Mouse (Mus musculus) gastrocnemius, postnatal 25 days (tissue): ENCODE data around the gene Tgoln1. TPM values are rescaled to one million over a fixed set of nuclear protein-coding genes. Genes with fewer than 3 reads are reported as not detected.

ENCODE experiments used
- DNase-seq: peaks from one replicate; pipeline ENCODE4 v3.0.0; 2022
- long read RNA-seq, 2 experiments: library from polyadenylated mRNA; stranded (forward); transcript quantifications; one replicate each; pipeline ENCODE4 v2.0.0; 2021
- total RNA-seq, 2 experiments: library from RNA; stranded (reverse); gene quantifications; 1 replicate in 1 of 2; 2 replicates in 1 of 2; pipeline ENCODE4 v1.2.3; 2021

The Tgoln1 gene
- total RNA-seq: 10 to 100 TPM; 20.6 to 22.9 TPM
- long read RNA-seq, experiment 1, full-length matches to known transcripts: 7 of 8 reads
- long read RNA-seq, experiment 1, partial matches to known transcripts: 0 of 8 reads
- long read RNA-seq, experiment 1, other reads (novel, unspliced or antisense): 1 of 8 reads
- long read RNA-seq, experiment 2, full-length matches to known transcripts: 5 of 14 reads
- long read RNA-seq, experiment 2, partial matches to known transcripts: 2 of 14 reads
- long read RNA-seq, experiment 2, other reads (novel, unspliced or antisense): 7 of 14 reads

DNA sequence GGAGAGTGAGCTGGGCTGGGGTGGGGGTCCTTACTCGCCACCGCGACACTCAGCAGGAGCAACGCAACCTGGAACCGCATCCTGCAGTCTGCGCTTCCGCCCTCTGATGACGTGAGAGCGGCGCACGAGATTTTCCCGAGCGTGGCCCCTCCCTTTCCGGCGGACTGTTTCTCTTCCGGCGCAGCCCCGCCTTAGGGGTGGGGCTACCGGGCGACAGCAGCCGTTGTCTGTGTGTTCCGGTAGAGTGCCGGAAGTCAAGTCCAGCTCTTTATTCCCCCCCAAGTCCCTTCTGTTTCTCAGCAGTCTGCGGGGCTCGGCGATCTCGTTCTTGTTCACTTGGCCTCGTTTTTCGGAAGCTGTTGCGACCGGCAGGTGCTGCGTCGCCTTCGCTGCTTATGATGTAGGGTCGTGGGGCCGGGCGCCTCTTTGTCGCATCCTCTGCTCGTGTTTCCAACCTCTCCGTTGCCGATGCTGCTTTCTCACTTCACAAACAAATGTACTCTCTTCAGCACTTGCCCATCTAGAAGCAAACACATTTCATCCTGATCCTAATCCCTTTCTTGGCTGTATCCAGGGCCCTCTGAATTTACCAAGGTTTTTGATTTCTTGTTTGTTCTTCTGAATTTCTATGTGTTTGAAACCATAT is at the start of gene Tgoln1:
Gene Tgoln1 (minus strand): TSS at position 358 of the 646 bp plus-strand sequence.
- peak; percentile 93 for DNase-seq

DNA sequence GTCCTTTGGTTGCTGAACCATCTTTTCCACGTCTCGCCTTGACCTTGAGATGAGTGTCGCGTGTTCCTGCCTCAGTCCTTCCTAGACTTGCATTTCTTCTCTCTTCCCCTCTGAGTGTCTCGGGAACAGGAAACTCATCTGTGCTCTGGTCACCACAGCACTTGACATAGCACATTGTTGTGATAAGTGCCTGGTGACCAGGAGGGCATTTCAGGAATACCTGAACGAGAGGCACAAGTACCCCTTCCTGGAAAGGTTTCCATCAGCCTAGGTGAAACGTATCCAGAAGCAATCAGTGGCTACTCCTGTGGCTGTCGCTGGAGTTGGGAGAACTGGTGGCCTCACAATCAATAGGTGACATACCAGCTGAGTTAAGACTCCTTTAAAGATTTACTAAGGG is 47.5 kb upstream of the Tgoln1 start:
- DNase-seq: no peak

DNA sequence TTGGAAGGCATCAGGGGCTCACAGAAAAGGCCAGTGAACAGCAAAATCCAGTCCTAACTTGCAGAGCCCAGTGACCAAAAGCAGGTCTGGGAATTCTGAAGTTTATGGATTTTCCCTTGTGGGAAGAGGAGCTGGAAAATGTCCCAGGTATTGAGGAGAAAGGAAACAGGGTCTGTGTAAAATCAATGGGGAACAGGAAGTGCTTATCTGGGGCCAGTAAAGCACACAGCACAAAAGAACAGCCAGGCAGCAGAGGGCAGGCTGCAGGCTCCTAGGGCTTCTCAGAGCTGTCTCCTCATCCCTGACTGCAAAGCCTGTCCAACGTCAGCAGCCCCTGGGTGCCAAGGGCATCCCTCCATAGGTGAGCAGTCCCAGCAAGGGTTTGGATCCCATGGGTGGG is 46.2 kb upstream of the Tgoln1 start:
- DNase-seq: no peak

DNA sequence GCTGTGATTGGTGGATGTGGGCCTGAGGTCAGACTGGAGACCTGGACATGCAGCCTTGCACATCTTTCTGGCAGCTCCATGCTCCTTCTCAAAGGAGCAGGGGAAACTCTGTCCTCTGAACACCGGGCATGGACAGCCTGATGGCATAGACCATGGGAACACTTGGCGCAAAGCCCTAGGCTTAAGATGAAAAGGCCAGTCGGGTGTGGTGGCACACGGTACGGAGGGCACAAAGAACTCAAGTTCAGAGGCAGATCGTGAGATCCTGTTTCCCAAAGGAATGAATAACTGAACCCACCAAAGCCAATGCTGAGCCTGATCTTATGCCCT is 43.6 kb upstream of the Tgoln1 start:
- no peak for DNase-seq

DNA sequence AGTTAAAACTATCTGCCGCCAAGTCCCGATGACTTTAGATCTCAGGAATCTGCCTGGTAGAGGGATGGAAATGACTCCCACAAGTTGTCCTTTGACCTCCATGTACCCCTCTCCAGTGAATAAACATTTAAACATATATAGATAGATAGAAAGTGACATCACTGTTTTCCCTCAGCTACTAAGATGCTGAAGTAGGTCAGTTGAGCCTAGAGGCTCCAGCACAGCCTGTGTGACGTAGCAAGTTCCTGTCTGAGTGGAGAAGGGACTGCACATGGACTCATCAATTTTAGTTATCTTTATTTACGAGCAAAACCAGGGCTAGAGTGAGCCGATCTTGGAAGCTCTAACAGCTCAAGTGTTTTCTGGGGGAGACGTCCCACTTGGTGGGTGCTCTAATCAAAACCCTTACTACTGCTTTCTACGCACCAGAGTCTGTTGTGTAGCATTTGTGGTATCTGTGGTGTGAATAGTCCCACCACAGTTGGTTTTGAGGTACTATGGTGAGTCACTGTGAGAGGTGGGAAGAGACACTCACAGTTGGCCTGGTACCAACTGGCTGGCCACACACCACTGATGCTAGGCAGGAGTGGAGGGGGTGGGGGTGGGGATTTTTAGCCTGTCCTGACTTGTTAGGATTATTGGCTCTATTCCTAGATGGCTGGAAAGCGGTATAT is 43.1 kb upstream of the Tgoln1 start:
- no peak for DNase-seq

DNA sequence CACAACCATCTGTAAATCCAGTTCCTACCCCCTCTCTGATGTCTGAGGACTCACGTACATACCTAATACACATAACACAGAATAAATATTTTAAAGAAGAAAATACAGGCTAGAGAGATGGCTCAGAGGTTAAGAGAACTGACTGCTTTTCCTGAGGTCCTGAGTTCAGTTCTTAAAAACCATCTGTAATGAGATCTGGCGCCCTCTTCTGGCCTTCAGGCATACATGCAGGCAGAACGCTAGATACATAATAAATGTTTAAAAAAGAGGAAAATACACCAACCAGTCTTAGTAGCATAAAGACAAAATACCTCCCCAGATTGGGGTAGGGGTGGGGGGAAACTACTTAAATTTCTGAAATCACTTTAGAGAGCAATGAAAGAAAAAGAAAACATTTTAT is 41.2 kb upstream of the Tgoln1 start:
- no peak for DNase-seq

DNA sequence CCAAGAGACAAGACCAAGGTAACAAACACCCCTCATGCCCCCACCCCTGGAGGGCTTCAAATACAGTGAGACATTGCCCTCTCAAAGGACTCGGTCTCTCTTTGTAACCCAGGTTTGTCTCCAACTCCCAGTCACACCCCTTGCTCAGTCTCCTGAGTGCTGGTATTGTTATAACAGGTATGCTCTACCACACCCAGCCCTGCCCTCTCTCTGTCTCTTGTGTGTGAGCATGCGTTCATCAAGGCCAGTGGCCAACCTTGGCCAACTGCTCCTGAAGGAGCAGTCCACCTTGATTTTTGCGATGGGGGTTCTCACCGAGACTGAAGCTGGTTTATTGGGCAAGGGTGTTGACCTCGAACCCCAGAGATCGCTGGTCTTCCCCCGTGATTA is 39.2 kb upstream of the Tgoln1 start:
- DNase-seq: no peak

DNA sequence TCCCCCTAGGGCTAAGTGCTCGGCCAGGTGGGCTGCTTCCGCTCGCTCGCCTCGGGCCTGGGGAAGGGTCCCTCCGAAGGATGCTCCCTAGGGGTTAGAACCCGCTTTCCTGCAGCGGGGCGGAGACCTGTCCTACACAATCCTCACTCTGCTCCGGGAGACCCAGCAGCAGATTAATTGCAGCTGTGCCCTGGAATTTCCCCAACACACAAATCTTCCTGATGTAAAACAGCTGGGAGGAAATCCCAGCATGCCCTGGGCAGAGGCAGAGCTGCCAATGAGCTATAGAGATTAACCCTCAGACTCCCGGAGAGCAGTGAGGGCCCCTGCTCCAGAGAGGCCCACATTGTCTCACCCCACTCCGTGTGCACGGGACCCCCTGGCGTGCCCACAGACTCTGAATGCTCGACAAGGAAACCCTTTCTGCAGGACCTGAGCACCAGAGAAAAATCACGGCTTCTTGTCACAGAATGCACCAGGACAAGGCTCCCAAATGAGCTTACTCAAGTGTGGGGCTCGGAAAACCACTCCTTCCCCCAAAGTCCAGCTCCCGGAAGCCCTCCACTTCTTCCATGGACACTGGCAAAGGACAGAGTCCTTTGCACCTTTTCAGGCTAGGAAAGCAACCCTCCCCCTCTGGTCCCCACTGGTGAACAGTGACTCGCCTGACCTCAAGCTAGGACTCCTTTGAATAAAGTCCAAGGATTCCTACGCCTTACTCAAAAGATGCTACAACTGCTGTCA is 38.7 kb upstream of the Tgoln1 start:
- DNase-seq: peak; percentile 63

DNA sequence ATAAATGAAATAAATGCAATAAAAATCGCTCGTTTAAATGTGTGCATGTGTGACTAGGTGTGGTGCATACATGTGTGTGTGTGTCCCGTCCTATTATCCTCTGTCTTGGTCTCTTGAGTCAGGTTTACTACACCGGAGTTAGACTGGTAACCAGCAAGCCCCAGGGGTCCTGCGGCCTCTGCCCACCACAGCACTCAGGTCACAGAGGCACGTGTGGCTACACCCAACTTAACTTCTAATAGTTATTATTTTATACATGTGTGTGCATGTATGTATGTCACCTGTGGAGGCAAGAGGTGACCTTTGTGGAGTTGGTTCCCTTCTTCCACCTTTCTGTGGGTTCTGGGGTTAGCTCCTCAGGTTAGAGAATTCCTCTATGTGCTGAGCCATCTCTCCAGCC is 37.6 kb upstream of the Tgoln1 start:
- DNase-seq: no peak

DNA sequence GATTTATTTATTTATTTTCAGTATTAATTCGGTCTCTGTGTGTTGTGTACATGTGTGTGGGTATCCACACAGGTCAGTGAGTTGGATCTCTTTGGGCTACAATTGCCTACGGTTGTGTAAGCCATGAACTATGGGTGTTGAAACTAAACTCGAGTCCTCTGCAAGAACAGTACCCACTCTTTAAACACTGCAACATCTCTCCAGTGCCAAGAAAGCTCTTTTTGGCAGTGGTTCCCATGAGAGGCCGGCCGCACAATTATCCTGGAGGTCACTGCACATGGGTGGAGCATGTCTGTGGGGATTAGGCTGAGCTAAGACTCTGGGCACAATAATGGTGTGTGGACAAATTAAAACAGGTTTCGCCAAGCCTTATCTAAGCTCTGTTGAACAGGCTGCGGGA is 36.6 kb upstream of the Tgoln1 start:
- peak; percentile 67 for DNase-seq

DNA sequence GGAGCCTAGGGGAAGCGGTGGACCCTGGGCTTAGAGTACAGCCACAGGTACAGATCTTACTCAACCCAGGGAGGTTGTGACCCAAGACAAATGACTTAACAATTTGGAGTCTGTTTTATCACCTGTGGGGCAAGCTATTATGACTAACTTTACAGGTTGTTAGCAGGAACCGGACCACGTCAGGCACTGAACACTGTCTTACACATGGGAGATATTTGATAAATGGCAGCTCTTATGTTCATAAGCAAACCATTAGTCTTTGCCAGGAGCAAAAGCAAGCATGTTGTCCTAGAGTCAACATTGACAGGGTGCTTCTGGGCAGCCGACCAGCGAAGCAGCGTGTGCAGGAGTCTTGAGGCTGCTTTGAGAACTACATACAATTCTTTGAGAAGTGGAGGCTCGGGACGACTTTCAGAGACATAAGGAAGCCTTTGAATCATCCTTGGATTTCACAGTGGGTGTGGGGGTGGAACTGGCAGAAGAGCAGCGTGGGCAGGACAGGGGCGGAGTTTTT is 33.6 kb upstream of the Tgoln1 start:
- DNase-seq: no peak

DNA sequence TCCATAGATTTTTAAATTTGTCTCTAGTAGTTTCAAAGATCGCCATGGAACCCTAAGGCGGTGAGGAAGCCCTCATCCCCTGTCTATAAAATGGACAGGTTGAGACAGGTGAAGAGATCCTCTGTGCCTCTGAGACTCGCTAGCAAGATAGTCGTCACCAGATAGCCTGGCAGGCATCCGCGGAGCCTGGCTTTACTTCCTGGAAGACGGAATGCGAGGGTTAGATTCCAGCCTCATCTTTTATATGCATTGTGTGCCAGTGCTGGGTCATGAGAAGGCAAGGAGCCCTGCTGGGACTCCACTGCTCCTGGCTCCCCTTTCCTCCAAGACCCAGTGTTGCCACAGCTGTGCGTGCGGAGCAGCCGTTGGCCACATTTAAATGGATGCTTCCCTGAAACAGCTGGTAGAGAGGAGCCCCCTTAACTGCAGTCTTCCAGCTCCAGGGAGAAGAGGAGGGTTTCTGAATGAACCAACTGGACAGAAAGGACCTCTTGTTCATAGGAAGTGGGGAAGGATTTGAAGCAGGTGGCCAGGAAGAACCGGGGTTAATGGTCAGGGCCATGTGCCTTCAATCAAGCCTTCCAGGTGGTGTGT is 31.3 kb upstream of the Tgoln1 start:
- no peak for DNase-seq

DNA sequence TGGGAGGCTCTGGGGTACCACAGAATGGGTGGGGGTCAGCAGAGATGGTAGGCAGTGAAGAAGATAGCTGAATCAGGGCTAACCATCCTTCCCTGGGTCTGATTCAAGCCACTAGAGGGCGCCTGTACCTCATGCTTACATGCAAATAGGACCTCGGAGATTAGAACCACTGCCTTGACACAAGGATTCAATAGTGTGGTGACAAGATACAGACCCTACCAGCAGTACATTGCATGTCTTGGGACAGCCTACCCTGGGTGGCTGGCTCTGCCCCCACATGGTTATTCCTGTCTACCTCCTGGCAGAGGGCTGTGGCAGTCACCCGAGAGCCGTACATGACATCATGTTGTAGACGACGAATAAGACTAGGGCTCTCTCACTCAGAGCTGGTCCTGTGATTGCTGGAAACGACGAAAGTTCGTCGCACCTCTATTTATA is 30.6 kb upstream of the Tgoln1 start:
- peak; percentile 43 for DNase-seq

DNA sequence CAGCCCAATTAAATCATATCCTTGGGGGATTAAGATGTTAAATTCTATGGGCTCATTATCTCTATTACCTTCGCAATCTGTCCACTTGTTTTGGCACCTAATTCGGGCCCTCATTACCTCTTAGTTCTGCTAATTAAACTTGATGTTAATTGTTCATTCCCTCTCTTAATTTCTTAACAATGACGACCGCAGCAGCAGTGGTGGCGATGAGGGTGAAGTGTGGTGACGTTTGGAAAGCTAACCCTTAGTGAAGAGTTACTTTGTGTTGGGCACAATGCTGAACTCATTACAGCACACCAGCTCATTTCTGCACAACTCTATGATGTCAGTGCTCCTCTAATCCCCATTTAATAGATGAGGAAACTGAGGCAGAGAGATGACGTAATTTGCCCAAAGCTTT is 28.6 kb upstream of the Tgoln1 start:
- DNase-seq: no peak

DNA sequence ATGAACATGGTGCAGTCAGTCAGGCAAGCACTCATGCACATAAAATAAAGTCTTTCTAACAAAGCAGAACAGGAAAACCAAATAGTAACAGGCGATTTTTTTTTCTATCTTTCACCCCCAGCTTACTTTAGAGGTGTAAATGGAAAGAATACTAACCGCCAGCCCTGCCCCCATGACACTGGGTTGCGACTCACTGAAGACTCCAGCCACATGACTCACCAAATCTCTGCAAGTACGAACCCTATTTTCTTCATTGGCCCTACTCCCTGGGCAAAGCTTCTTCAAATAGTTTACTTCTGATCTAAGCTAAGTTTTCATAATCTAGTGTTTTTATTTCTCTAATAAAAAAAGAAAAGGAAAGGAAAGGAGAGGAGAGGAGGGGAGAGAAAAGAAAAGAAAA is 27.8 kb upstream of the Tgoln1 start:
- DNase-seq: no peak

DNA sequence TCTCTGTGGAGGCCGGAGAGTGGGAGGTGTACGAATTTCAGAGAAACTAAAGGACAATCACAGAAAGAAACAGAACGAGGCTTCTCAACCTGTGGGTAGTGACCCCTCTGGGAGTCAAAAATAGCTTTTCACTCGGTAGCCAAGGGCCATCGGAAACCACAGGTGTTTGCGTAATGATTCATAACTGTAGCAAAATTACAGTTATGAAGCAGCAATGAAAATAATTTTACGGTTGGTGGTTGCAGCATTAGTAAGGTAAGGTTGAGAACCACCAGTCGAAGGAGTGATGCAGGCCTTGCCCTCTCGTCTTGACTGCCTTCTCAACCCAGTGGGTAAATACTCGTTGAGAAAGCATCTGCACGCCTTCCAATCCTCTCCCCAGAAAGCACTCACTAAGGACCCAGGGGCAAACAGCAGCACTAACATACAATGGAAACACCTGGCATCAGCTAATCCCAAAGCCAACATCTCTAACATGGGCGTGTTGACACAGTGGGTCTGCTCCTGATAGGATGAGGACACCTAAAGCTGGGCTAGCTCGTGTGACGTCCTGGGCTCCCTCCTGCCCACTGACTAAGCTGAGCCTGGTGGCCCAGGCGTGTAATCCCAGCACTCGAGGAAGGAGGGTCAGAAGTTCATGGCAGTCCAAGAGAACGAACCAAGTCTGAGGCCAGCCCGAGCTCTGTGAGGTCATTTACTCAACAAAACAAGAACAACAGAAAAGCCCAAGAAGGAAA is 24.6 kb upstream of the Tgoln1 start:
- DNase-seq: no peak

DNA sequence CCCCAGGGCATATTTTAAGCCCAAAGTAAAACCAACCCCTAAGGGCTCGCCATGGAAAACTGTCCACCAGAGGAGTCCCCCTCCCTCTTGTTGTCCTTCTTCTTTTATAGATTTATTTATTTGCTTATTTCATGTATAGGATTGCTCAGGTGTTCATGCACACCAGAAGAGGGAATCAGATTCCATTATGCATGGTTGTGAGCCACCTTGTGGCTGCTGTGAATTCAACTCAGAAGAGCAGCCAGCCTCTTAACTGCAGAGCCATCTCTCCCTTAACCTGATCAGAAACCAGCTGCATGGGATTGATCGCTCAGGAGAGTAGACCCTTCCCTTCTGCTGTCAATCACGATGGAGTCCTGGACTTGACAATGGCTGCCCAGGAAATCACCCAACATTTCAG is 20.1 kb upstream of the Tgoln1 start:
- no peak for DNase-seq

DNA sequence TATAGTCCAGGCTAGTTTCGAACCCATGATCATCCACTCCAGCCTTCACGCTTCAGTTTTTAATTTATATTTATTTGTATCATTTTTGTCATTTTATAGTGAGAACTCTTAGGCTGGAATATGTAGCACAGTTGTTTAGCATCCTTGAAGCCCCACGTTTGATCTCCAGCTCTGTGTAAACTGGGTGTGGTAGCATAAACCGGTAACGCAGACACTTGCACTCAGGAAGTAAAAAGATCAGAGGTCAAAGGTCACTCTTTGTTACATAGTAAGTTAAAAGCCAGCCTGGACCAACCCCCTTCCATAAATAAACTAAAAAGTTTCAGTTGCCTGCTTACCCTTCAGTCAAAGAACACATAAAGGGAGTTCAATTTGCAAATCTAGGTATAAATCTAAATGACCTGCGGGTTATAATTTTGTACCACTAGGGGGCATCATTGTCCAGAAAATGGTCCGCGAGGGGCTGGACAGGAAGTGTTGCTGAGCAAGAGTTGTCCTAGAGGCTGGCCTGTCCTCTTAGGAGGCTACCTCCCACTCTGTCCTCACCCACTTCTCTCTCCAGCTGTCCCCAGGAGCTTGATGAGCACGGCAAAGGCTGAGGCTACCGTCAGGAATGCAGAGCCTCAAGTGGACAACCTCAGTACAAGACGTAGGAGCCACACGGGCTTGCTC is 19.1 kb upstream of the Tgoln1 start:
- peak; percentile 44 for DNase-seq

DNA sequence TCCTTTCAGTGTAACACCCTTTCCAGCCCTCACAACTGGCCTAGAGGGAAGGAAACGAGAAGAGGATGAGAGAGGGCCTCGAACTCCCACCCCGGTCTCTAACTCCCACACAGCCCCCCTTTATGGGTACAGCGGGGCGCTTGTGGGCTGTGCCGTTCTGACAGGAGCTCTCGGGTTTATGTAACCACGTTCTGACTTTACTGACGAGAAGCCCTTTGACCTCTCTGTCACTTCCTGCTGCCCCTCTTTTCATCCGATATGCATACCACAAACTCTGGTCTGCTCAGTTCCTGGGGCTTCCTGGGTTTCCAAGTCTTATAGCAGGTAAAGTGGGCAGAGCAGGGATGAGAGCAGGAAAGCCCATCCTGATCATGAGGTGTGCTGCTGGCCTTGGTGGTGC is 17.5 kb upstream of the Tgoln1 start:
- no peak for DNase-seq

DNA sequence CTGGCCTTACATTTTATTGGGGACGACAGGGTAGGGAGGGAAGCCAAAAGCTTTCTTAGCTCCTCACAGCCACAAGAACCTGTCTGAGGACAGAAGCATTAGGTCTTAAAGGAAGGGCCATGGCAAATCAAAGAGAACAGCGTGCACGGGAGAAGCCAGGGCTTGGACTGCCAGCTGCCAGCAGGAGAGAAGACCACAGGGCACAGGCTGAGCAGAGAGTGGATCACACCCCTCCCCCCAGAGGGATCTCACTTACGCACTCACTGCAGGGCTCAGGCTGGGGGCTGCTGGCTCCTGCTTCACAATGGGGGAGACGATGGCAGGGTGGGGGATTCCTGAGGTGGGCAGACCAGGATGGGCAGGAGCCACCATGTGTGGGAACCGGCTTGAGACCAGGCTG is 14.9 kb upstream of the Tgoln1 start:
- no peak for DNase-seq

DNA sequence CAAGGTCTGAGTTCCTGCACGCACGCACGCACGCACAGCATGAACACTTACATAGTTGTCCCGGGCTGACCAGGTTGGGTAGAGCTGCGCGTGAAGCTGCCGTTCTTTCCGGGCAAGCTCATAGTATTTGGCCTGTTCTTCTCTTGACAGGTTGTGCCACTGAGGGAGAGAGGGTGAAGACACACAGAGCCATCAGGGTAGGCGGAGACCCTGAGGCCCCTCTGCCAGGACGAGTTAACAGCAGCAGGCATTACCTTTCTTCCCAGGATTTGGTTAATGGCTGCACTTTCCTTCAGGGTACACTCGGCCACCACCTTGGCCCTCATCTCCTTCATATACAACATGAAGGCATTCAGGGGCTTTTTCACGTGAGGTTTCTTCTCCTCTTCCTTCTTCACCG is 14.2 kb upstream of the Tgoln1 start:
- no peak for DNase-seq
